Mouse (Mus musculus) subcutaneous adipose tissue, adult 2 months (tissue): ENCODE measurements around the gene Olfr1389. TPM values are rescaled to one million over a fixed set of nuclear protein-coding genes. Genes with fewer than 3 reads are reported as not detected.

Experiments used
- polyA plus RNA-seq: library from polyadenylated mRNA; depleted of rRNA; stranded (reverse); fragments of >200 nt; gene quantifications from 2 replicates; pipeline ENCODE4 v1.2.3, GENCODE M21; 2012; ENCODE audit warnings: low replicate concordance; rRNA removed

Gene Olfr1389
- polyA plus RNA-seq: not detected in 2 replicates

DNA sequence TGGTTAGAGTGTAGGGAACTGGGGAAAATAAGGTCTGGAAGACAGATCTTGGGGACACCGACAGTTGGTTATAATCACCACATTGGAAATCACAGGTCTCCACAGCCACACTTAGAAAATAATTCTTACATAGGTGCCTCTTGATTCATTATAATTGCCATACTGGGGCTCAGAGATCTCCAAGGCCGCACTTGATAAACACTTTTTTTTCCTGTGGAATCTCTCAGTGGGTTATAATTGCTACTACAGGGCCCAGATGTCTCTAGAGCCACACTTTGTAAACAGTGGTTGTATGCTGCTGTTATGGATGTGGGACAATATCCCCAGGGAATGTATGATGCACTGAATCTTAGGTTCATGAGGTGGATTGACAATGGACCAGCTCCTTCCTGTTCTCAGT, at the start of gene Olfr1389:
TSS of gene Olfr1389 (plus strand) at position 301 of the 400 bp plus-strand sequence.

DNA sequence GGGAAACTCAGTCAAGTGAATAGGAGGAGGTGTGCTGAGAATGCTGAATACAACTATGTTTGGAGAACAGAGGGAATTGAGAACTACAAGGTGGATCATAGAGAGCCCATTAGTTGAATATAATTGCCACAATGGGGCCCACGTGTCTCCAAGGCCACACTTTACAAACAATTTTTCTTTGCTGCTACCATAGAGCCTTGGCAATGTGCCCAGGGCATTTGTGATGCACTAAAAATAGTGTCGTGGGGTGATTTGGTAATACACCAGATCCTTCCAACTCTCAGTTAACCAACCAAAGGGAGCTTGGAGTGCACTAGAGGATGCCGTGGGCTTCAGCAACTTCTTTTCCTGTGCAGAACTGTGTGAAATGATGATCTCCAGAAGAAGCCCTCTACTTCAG, 13.5 kb downstream of the Olfr1389 start, which contains the start of gene Olfr1388:
TSS of gene Olfr1388 (plus strand) at position 214 of the 400 bp plus-strand sequence.

DNA sequence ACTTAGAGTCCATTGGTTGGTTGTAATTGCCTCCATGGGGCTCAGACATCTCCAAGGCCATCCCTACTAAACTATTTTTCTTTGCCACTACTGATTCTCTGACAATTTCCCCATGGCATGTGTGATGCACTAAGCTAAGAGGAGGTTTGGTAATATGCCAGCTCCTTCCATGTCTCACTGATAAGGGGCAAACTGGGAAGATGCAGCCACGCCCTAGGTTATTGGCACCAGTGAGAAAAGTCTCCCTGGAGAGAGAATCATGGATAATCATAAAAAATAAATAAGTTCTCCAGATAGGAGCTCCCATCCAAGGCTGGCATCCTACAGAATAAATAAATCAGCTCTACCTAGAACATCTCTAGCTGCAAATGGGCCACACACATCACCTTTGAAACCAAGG, 32.2 kb downstream of the Olfr1389 start, which contains the start of gene Olfr1387:
TSS of gene Olfr1387 (plus strand) at position 301 of the 400 bp plus-strand sequence.

DNA sequence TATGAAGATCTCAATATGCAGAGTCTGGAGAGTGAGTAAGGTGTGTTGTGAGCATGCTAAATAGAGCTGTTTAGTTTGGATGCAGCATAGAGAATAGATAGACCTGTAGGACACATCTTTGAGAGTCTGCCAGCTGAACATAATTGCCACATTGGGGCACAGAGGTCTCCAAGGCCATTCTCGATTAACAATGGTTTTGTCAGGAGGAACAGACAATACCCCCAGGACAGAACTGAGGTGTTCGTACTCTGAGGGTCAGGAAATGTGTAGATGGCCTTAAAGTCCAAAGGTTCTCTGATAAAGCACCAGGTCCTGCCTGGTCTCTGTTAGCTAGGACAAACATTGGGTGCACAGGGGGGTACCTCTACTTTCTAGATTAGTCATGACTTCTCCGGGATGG, 41.9 kb downstream of the Olfr1389 start, which contains the start of gene Olfr1386:
TSS of gene Olfr1386 (plus strand) at position 301 of the 400 bp plus-strand sequence.

Other genes with a start within 250 kb of the Olfr1389 start
- gene Btnl9, start 235.9 kb upstream of the Olfr1389 start, polyA plus RNA-seq: 21.7 and 60.9 TPM in 2 replicates
- gene Zfp62, start 219.8 kb upstream of the Olfr1389 start, polyA plus RNA-seq: 1.5 and 3.9 TPM in 2 replicates
- gene Mgat1, start 178.9 kb upstream of the Olfr1389 start, polyA plus RNA-seq: 159 and 174 TPM in 2 replicates
- gene Olfr1393, start 144.8 kb upstream of the Olfr1389 start, polyA plus RNA-seq: 0.19 and 0.28 TPM in 2 replicates
- gene Olfr1392, start 137.8 kb upstream of the Olfr1389 start, polyA plus RNA-seq: 0.06 and 0.17 TPM in 2 replicates
- not detected in 2 replicates for gene Olfr10, start 118.3 kb upstream of the Olfr1389 start, polyA plus RNA-seq
- gene Olfr1391, start 100.3 kb upstream of the Olfr1389 start, polyA plus RNA-seq: not detected in 2 replicates
- gene Olfr1390, start 87.9 kb upstream of the Olfr1389 start, polyA plus RNA-seq: not detected in 2 replicates
- gene Olfr1388, start 13.6 kb downstream of the Olfr1389 start, polyA plus RNA-seq: 0.50 and 2.1 TPM in 2 replicates
- not detected in 2 replicates for gene Olfr1387, start 32.3 kb downstream of the Olfr1389 start, polyA plus RNA-seq
- gene Olfr1386, start 42.0 kb downstream of the Olfr1389 start, polyA plus RNA-seq: not detected in 2 replicates
- gene Olfr1385, start 66.0 kb downstream of the Olfr1389 start, polyA plus RNA-seq: not detected in 2 replicates
- gene Olfr1384, start 83.7 kb downstream of the Olfr1389 start, polyA plus RNA-seq: not detected in 2 replicates
- gene Olfr1383, start 96.6 kb downstream of the Olfr1389 start, polyA plus RNA-seq: not detected in 2 replicates
- not detected in 2 replicates for gene Olfr1382, start 105.2 kb downstream of the Olfr1389 start, polyA plus RNA-seq
- gene Olfr1381, start 120.4 kb downstream of the Olfr1389 start, polyA plus RNA-seq: not detected in 2 replicates
- not detected in 2 replicates for gene Olfr1380, start 133.8 kb downstream of the Olfr1389 start, polyA plus RNA-seq
- 10.8 and 19.1 TPM in 2 replicates for gene Flt4, start 186.2 kb downstream of the Olfr1389 start, polyA plus RNA-seq
- 1.1 and 2.2 TPM in 2 replicates for gene Scgb3a1, start 240.5 kb downstream of the Olfr1389 start, polyA plus RNA-seq